Mouse (Mus musculus) naive thymus-derived CD4-positive, alpha-beta T cell, adult 2 months (primary cell): ENCODE results near the gene Cd177.
A peak's percentile ranks its signal among the peaks of the same experiment; 100 is the strongest.
"Not testable (repeated sequence)": the region's sequence is repeated elsewhere in the genome, so short reads cannot be mapped to it uniquely, and the experiment has no call there.

Experiments
- DNase-seq: peaks from one replicate; pipeline ENCODE4 v3.0.0-alpha.2; 2011; ENCODE audit warnings: low read depth

Gene Cd177

GRCm38 (mm10) chr7:24760211-24760610 lies at the start of gene Cd177:
TSS of gene Cd177 (minus strand) at chr7:24760311.
- peak; percentile 8 for DNase-seq

GRCm38 (mm10) chr7:24809041-24809440 lies 48.9 kb upstream of the Cd177 start:
- DNase-seq = peak; percentile 62

GRCm38 (mm10) chr7:24804826-24805225 lies 44.7 kb upstream of the Cd177 start:
- no peak for DNase-seq

GRCm38 (mm10) chr7:24802149-24802767 lies 42.1 kb upstream of the Cd177 start:
- no peak for DNase-seq

- no peak for DNase-seq
Observed at GRCm38 (mm10) chr7:24797918-24798317, 37.8 kb upstream of the Cd177 start.

GRCm38 (mm10) chr7:24776918-24777317 lies 16.8 kb upstream of the Cd177 start, which contains the start of gene Ceacam10:
TSS of gene Ceacam10 (plus strand) at chr7:24777206.
- not testable (repeated sequence) for DNase-seq

GRCm38 (mm10) chr7:24776145-24776544 lies 16.0 kb upstream of the Cd177 start:
- no peak for DNase-seq

- DNase-seq = no peak
Observed at GRCm38 (mm10) chr7:24773942-24774535, 13.9 kb upstream of the Cd177 start.

GRCm38 (mm10) chr7:24771361-24771760 lies 11.2 kb upstream of the Cd177 start:
- no peak for DNase-seq

GRCm38 (mm10) chr7:24762574-24762973 lies 2.5 kb upstream of the Cd177 start:
- DNase-seq = no peak

- DNase-seq = no peak
Observed at GRCm38 (mm10) chr7:24761161-24761560, 1.1 kb upstream of the Cd177 start.

GRCm38 (mm10) chr7:24758520-24758919 lies 1.6 kb downstream of the Cd177 start:
- no peak for DNase-seq

GRCm38 (mm10) chr7:24753476-24753875 lies 6.6 kb downstream of the Cd177 start:
- DNase-seq = no peak

GRCm38 (mm10) chr7:24751610-24752009 lies 8.5 kb downstream of the Cd177 start:
- DNase-seq = no peak

GRCm38 (mm10) chr7:24750695-24751094 lies 9.4 kb downstream of the Cd177 start:
- DNase-seq = no peak

- DNase-seq = no peak
Observed at GRCm38 (mm10) chr7:24735970-24736670, 24.0 kb downstream of the Cd177 start.

GRCm38 (mm10) chr7:24726808-24727207 lies 33.3 kb downstream of the Cd177 start, which contains the start of gene Gm4763:
TSS of gene Gm4763 (minus strand) at chr7:24726908.
- not testable (repeated sequence) for DNase-seq

- DNase-seq = no peak
Observed at GRCm38 (mm10) chr7:24715039-24715438, 45.1 kb downstream of the Cd177 start.

- DNase-seq = no peak
Observed at GRCm38 (mm10) chr7:24708832-24709292, 51.2 kb downstream of the Cd177 start, which contains the start of gene BC049730. TSS of gene BC049730 (plus strand) at chr7:24709242.

- not testable (repeated sequence) for DNase-seq
Observed at GRCm38 (mm10) chr7:24702841-24703240, 57.3 kb downstream of the Cd177 start.

- DNase-seq = not testable (repeated sequence)
Observed at GRCm38 (mm10) chr7:24697891-24698290, 62.2 kb downstream of the Cd177 start.
